Mouse (Mus musculus) embryonic facial prominence, embryonic 10.5 days (tissue): ENCODE data around the gene Wfdc5. TPM values are rescaled to one million over a fixed set of nuclear protein-coding genes. Genes with fewer than 3 reads are reported as not detected.

ENCODE experiments used
- DNase-seq: peaks from one replicate; pipeline ENCODE4 v3.0.0-alpha.2; 2017; ENCODE audit warnings: low spot score
- H3K27ac ChIP-seq: fragments of 300-500 bp; sonication (generic); replicated peaks from 2 replicates; pipeline ENCODE4 v1.5.1; 2016; ENCODE audit warnings: mild to moderate bottlenecking
- H3K27me3 ChIP-seq: fragments of 300-500 bp; sonication (generic); replicated peaks from 2 replicates; pipeline ENCODE4 v1.6.1; 2016; ENCODE audit warnings: low read depth, mild to moderate bottlenecking; ENCODE audit not compliant: poor library complexity, severe bottlenecking
- H3K36me3 ChIP-seq: fragments of 300-500 bp; sonication (generic); replicated peaks from 2 replicates; pipeline ENCODE4 v1.6.1; 2016; ENCODE audit warnings: mild to moderate bottlenecking, moderate library complexity
- H3K4me1 ChIP-seq: fragments of 300-500 bp; sonication (generic); 2 replicates; pipeline ENCODE4 v1.6.1; 2016
- H3K4me3 ChIP-seq: fragments of 300-500 bp; sonication (generic); 2 replicates; pipeline ENCODE4 v1.5.1; 2016; ENCODE audit warnings: mild to moderate bottlenecking, moderate library complexity
- H3K9me3 ChIP-seq: fragments of 300-500 bp; sonication (generic); 2 replicates; pipeline ENCODE4 v1.6.1; 2016; ENCODE audit warnings: mild to moderate bottlenecking
- WGBS: fragments of 180-500 bp; shearing (Covaris S2); methylation state at CpG from one replicate; pipeline ENCODE4 v1.1.7; 2016; 5-methylcytosine and 5-hydroxymethylcytosine counted together
- polyA plus RNA-seq: library from polyadenylated mRNA; unstranded; fragments of >200 nt; fragmentation: Nextera tagmentation; extraction: Ambion mirVana; gene quantifications from 2 replicates; pipeline ENCODE4 v1.2.1, GENCODE M21; 2016

The Wfdc5 gene
- polyA plus RNA-seq, 1 experiment from 2014 or later: not detected

GRCm38 (mm10) chr2:164168571-164168946 lies 14.0 kb downstream of the Wfdc5 start:
- Histone ChIP-seq H3K27me3 (peaks cover 94% of the 10 kb centered on the region), H3K4me1 (peaks cover 32% of the 10 kb centered on the region), H3K9me3 (no peaks in the 10 kb centered on the region), H3K36me3 (no peaks in the 10 kb centered on the region), H3K4me3 (peak overlapping the region; percentile 52), H3K27ac (no peak overlapping the region; the same call in 1 of the 2 replicates)
- WGBS: 11% methylated on average over 42 of the region's 42 CpGs
- peak; percentile 49 for DNase-seq

- peak; percentile 61 for DNase-seq
- WGBS: 13% methylated on average over 90 of the region's 90 CpGs
These were observed 14.6 kb downstream of the Wfdc5 start for GRCm38 (mm10) chr2:164167752-164168570.

GRCm38 (mm10) chr2:164164941-164165340 lies 17.6 kb downstream of the Wfdc5 start:
- Histone ChIP-seq H3K4me1 (peaks cover 19% of the 10 kb centered on the region), H3K4me3 (no peak overlapping the region), H3K27me3 (peaks cover 58% of the 10 kb centered on the region), H3K36me3 (no peaks in the 10 kb centered on the region), H3K27ac (no peak overlapping the region), H3K9me3 (no peaks in the 10 kb centered on the region)
- 94% methylated on average over 5 of the region's 5 CpGs for WGBS
- no peak for DNase-seq

More at GRCm38 (mm10) chr2:164167752-164168570, 14.6 kb downstream of the Wfdc5 start:
- peaks cover 88% of the 10 kb centered on the region for H3K27me3 ChIP-seq
- H3K4me3 ChIP-seq: peak overlapping the region; percentile 52
- H3K27ac ChIP-seq: no peak overlapping the region; the same call in 1 of the 2 replicates
- no peaks in the 10 kb centered on the region for H3K9me3 ChIP-seq
- H3K36me3 ChIP-seq: no peaks in the 10 kb centered on the region
- H3K4me1 ChIP-seq: peaks cover 32% of the 10 kb centered on the region

GRCm38 (mm10) chr2:164161515-164162055 lies 21.0 kb downstream of the Wfdc5 start:
- no peak for DNase-seq
- Histone ChIP-seq H3K4me3 (no peak overlapping the region), H3K27ac (no peak overlapping the region), H3K36me3 (peaks cover 7% of the 10 kb centered on the region), H3K27me3 (peaks cover 25% of the 10 kb centered on the region), H3K9me3 (no peaks in the 10 kb centered on the region), H3K4me1 (0 out of 2 replicates have a peak, but pooled peaks cover 7% of the 10 kb centered on the region)
- WGBS: 81% methylated on average over 11 of the region's 11 CpGs

GRCm38 (mm10) chr2:164158838-164159237 lies 23.7 kb downstream of the Wfdc5 start:
- Histone ChIP-seq H3K4me3 (no peak overlapping the region), H3K36me3 (peaks cover 20% of the 10 kb centered on the region), H3K9me3 (no peaks in the 10 kb centered on the region), H3K4me1 (0 out of 2 replicates have a peak, but pooled peaks cover 7% of the 10 kb centered on the region), H3K27me3 (no peaks in the 10 kb centered on the region), H3K27ac (no peak overlapping the region)
- DNase-seq: no peak
- 87% methylated on average over 2 of the region's 2 CpGs for WGBS

- peaks cover 45% of the 10 kb centered on the region for H3K36me3 ChIP-seq
- WGBS: 83% methylated on average over 7 of the region's 7 CpGs
- H3K27ac ChIP-seq: no peak overlapping the region
- H3K4me3 ChIP-seq: no peak overlapping the region
- H3K27me3 ChIP-seq: no peaks in the 10 kb centered on the region
- H3K4me1 ChIP-seq: no peaks in the 10 kb centered on the region
- H3K9me3 ChIP-seq: no peaks in the 10 kb centered on the region
- DNase-seq: no peak
These were observed 26.4 kb downstream of the Wfdc5 start for GRCm38 (mm10) chr2:164156158-164156557.

- Histone ChIP-seq H3K27me3 (no peaks in the 10 kb centered on the region), H3K36me3 (peaks cover 53% of the 10 kb centered on the region), H3K4me1 (peaks cover 12% of the 10 kb centered on the region), H3K4me3 (no peak overlapping the region), H3K9me3 (no peaks in the 10 kb centered on the region), H3K27ac (no peak overlapping the region)
- no peak for DNase-seq
- 89% methylated on average over 10 of the region's 10 CpGs for WGBS
These were observed 28.5 kb downstream of the Wfdc5 start for GRCm38 (mm10) chr2:164154007-164154406.

- no peak for DNase-seq
- no peak overlapping the region for H3K27ac ChIP-seq
- H3K36me3 ChIP-seq: peaks cover 58% of the 10 kb centered on the region
- H3K4me3 ChIP-seq: no peak overlapping the region
- no peaks in the 10 kb centered on the region for H3K9me3 ChIP-seq
- 92% methylated on average over 11 of the region's 11 CpGs for WGBS
- H3K27me3 ChIP-seq: no peaks in the 10 kb centered on the region
- peaks cover 12% of the 10 kb centered on the region for H3K4me1 ChIP-seq
These were observed 30.2 kb downstream of the Wfdc5 start for GRCm38 (mm10) chr2:164152341-164152740.

GRCm38 (mm10) chr2:164150086-164150760 lies 32.3 kb downstream of the Wfdc5 start:
- Histone ChIP-seq H3K27me3 (no peaks in the 10 kb centered on the region), H3K4me1 (peaks cover 12% of the 10 kb centered on the region), H3K4me3 (no peak overlapping the region), H3K27ac (peak overlapping the region; percentile 14; the same call in 1 of the 2 replicates), H3K36me3 (peaks cover 48% of the 10 kb centered on the region), H3K9me3 (no peaks in the 10 kb centered on the region)
- no peak for DNase-seq
- 38% methylated on average over 14 of the region's 14 CpGs for WGBS

- Histone ChIP-seq H3K4me1 (peaks cover 30% of the 10 kb centered on the region), H3K9me3 (no peaks in the 10 kb centered on the region), H3K36me3 (peaks cover 23% of the 10 kb centered on the region), H3K27me3 (no peaks in the 10 kb centered on the region), H3K4me3 (no peak overlapping the region), H3K27ac (no peak overlapping the region)
- WGBS: 95% methylated on average over 12 of the region's 12 CpGs
- no peak for DNase-seq
These were observed 36.0 kb downstream of the Wfdc5 start for GRCm38 (mm10) chr2:164146556-164146955.

- DNase-seq: no peak
- 88% methylated on average over 10 of the region's 10 CpGs for WGBS
- H3K27ac ChIP-seq: no peak overlapping the region
- H3K9me3 ChIP-seq: no peaks in the 10 kb centered on the region
- H3K4me3 ChIP-seq: no peak overlapping the region
- no peaks in the 10 kb centered on the region for H3K27me3 ChIP-seq
- H3K36me3 ChIP-seq: peaks cover 23% of the 10 kb centered on the region
- H3K4me1 ChIP-seq: peaks cover 20% of the 10 kb centered on the region
These were observed 38.0 kb downstream of the Wfdc5 start for GRCm38 (mm10) chr2:164144541-164144940.

- H3K9me3 ChIP-seq: no peaks in the 10 kb centered on the region
- no peaks in the 10 kb centered on the region for H3K27me3 ChIP-seq
- H3K4me3 ChIP-seq: no peak overlapping the region
- peaks cover 23% of the 10 kb centered on the region for H3K36me3 ChIP-seq
- H3K27ac ChIP-seq: no peak overlapping the region
- WGBS: 81% methylated on average over 6 of the region's 6 CpGs
- peaks cover 20% of the 10 kb centered on the region for H3K4me1 ChIP-seq
- no peak for DNase-seq
These were observed 38.5 kb downstream of the Wfdc5 start for GRCm38 (mm10) chr2:164144025-164144424.
